Mouse (Mus musculus): ENCODE data around the gene Olfr342. TPM values are rescaled to one million over a fixed set of nuclear protein-coding genes. Genes with fewer than 3 reads are reported as not detected.

Gene Olfr342
- not detected in 2 replicates for polyA plus RNA-seq (2016; fragmentation: Nextera tagmentation; extraction: Ambion mirVana)

GRCm38 (mm10) chr2:36524698-36525097 lies at the start of gene Olfr342:
Olfr342 (plus strand) TSS chr2:36524998.
- Histone ChIP-seq H3K27me3 (no peaks in the 10 kb centered on the region), H3K4me1 (replicated peaks) (no peaks in the 10 kb centered on the region), H3K27ac (no peak within 1 kb of the TSS), H3K9ac (replicated peaks) (no peak within 1 kb of the TSS), H3K9me3 (peaks cover 11% of the 10 kb centered on the region; the same call in 1 of the 2 replicates), H3K4me2 (no peak within 1 kb of the TSS), H3K36me3 (no peaks in the 10 kb centered on the region), H3K4me3 (replicated peaks) (no peak within 1 kb of the TSS)
- WGBS = 74% methylated on average over 3 of the region's 3 CpGs
- ATAC-seq (ENCODE audit: insufficient number of reproducible peaks, insufficient read depth, low FRiP score, low TSS enrichment, low read depth) = no peak

DNA sequence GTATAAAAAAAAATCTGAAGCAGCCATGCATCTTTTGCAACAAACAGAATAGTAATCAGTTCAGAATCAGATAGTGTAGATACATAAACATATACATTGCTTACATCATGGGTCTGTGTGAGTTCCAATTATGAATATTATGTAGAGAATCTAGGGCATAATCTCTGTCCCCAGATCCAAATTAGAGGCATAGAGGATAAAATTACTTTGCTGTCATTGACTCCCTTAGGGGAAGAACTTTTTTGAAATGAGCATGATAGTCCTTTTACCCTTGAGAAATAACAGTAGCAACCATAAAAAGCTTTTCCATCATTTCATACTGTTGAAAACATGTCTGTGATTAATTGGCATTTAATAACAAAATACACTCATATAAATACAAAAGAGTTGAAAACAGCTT lies 42.4 kb upstream of the Olfr342 start, which contains the start of gene Olfr341:
Olfr341 (minus strand) TSS at position 101 of the 400 bp plus-strand sequence.
- no peaks in the 10 kb centered on the region for H3K4me1 ChIP-seq (replicated peaks)
- ATAC-seq (ENCODE audit: insufficient number of reproducible peaks, insufficient read depth, low FRiP score, low TSS enrichment, low read depth) = no peak
- no peaks in the 10 kb centered on the region for H3K27me3 ChIP-seq
- H3K27ac ChIP-seq = no peak within 1 kb of the TSS
- peaks cover 13% of the 10 kb centered on the region for H3K9me3 ChIP-seq
- no peaks in the 10 kb centered on the region for H3K36me3 ChIP-seq
- no peak within 1 kb of the TSS for H3K4me3 ChIP-seq (replicated peaks)
- no peak within 1 kb of the TSS for H3K4me2 ChIP-seq
- H3K9ac ChIP-seq (replicated peaks) = no peak within 1 kb of the TSS

GRCm38 (mm10) chr2:36565156-36565555 lies 40.4 kb downstream of the Olfr342 start:
- H3K4me2 ChIP-seq = no peak overlapping the region
- H3K4me3 ChIP-seq (replicated peaks) = no peak overlapping the region
- H3K27me3 ChIP-seq = no peaks in the 10 kb centered on the region
- no peak for ATAC-seq (ENCODE audit: insufficient number of reproducible peaks, insufficient read depth, low FRiP score, low TSS enrichment, low read depth)
- H3K27ac ChIP-seq = no peak overlapping the region
- H3K36me3 ChIP-seq = no peaks in the 10 kb centered on the region
- H3K9ac ChIP-seq (replicated peaks) = no peak overlapping the region
- no peaks in the 10 kb centered on the region for H3K4me1 ChIP-seq (replicated peaks)
- peaks cover 23% of the 10 kb centered on the region; the same call in 1 of the 2 replicates for H3K9me3 ChIP-seq

DNA sequence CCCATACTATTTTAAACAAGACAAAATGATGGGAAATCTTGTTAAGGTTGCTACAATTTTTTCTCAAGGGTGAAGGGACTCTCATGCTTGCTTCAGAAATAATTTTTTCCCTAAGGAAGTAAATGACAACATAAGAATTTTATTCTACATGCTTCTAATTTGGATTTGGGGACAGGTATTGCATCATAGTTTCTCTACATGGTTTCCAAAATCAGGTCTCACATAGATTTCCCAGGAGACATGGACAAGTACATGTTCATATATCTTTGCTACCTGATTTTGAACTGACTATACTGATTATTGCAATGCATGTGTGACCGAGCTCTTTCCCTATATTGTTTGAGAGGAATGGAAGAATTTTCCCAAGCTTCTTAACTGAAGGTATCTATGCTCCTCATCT lies 41.6 kb downstream of the Olfr342 start, which contains the start of gene Olfr344:
Olfr344 (plus strand) TSS at position 301 of the 400 bp plus-strand sequence.
- Histone ChIP-seq H3K4me3 (replicated peaks) (no peak within 1 kb of the TSS), H3K4me1 (replicated peaks) (no peaks in the 10 kb centered on the region), H3K36me3 (no peaks in the 10 kb centered on the region), H3K27me3 (no peaks in the 10 kb centered on the region), H3K9me3 (peaks cover 21% of the 10 kb centered on the region; the same call in 1 of the 2 replicates), H3K9ac (replicated peaks) (no peak within 1 kb of the TSS), H3K27ac (no peak within 1 kb of the TSS), H3K4me2 (no peak within 1 kb of the TSS)
- WGBS = 77% methylated on average over 1 of the region's 1 CpGs
- ATAC-seq (ENCODE audit: insufficient number of reproducible peaks, insufficient read depth, low FRiP score, low TSS enrichment, low read depth) = no peak

- H3K9me3 ChIP-seq = peaks cover 21% of the 10 kb centered on the region; the same call in 1 of the 2 replicates
- no peaks in the 10 kb centered on the region for H3K36me3 ChIP-seq
- no peak overlapping the region for H3K4me3 ChIP-seq (replicated peaks)
- no peak for ATAC-seq (ENCODE audit: insufficient number of reproducible peaks, insufficient read depth, low FRiP score, low TSS enrichment, low read depth)
- no peaks in the 10 kb centered on the region for H3K4me1 ChIP-seq (replicated peaks)
- no peaks in the 10 kb centered on the region for H3K27me3 ChIP-seq
- no peak overlapping the region for H3K27ac ChIP-seq
- H3K4me2 ChIP-seq = no peak overlapping the region
- H3K9ac ChIP-seq (replicated peaks) = no peak overlapping the region
Observed at GRCm38 (mm10) chr2:36567022-36567421, 42.2 kb downstream of the Olfr342 start.

- no peak overlapping the region for H3K4me2 ChIP-seq
- H3K9ac ChIP-seq (replicated peaks) = no peak overlapping the region
- 95% methylated on average over 3 of the region's 3 CpGs for WGBS
- H3K9me3 ChIP-seq = peaks cover 21% of the 10 kb centered on the region; the same call in 1 of the 2 replicates
- no peaks in the 10 kb centered on the region for H3K36me3 ChIP-seq
- no peak overlapping the region for H3K27ac ChIP-seq
- H3K4me3 ChIP-seq (replicated peaks) = no peak overlapping the region
- no peak for ATAC-seq (ENCODE audit: insufficient number of reproducible peaks, insufficient read depth, low FRiP score, low TSS enrichment, low read depth)
- H3K4me1 ChIP-seq (replicated peaks) = no peaks in the 10 kb centered on the region
- no peaks in the 10 kb centered on the region for H3K27me3 ChIP-seq
Observed at GRCm38 (mm10) chr2:36567845-36568244, 43.0 kb downstream of the Olfr342 start.

Other genes with a start within 250 kb of the Olfr342 start
- not detected in 2 replicates for gene Olfr338, start 151.5 kb upstream of the Olfr342 start, polyA plus RNA-seq (2016; fragmentation: Nextera tagmentation; extraction: Ambion mirVana)
- not detected in 2 replicates for gene Olfr339, start 106.1 kb upstream of the Olfr342 start, polyA plus RNA-seq (2016; fragmentation: Nextera tagmentation; extraction: Ambion mirVana)
- gene Olfr340, start 72.4 kb upstream of the Olfr342 start, polyA plus RNA-seq (2016; fragmentation: Nextera tagmentation; extraction: Ambion mirVana) = not detected in 2 replicates
- gene Olfr341, start 42.5 kb upstream of the Olfr342 start, polyA plus RNA-seq (2016; fragmentation: Nextera tagmentation; extraction: Ambion mirVana) = not detected in 2 replicates
- not detected in 2 replicates for gene Olfr344, start 41.7 kb downstream of the Olfr342 start, polyA plus RNA-seq (2016; fragmentation: Nextera tagmentation; extraction: Ambion mirVana)
- not detected in 2 replicates for gene Olfr345, start 115.0 kb downstream of the Olfr342 start, polyA plus RNA-seq (2016; fragmentation: Nextera tagmentation; extraction: Ambion mirVana)
- gene Olfr346, start 160.8 kb downstream of the Olfr342 start, polyA plus RNA-seq (2016; fragmentation: Nextera tagmentation; extraction: Ambion mirVana) = not detected in 2 replicates
- not detected in 2 replicates for gene Olfr347, start 206.9 kb downstream of the Olfr342 start, polyA plus RNA-seq (2016; fragmentation: Nextera tagmentation; extraction: Ambion mirVana)